Mouse (Mus musculus): ENCODE measurements around the gene Mpzl3.
A peak's percentile ranks its signal among the peaks of the same experiment; 100 is the strongest.

Mpzl3 gene

GRCm38 (mm10) chr9:45105596-45106374, 50.8 kb downstream of the Mpzl3 start:
- DNase-seq: no peak

- DNase-seq: no peak
Measured at GRCm38 (mm10) chr9:45115706-45116105, 60.7 kb downstream of the Mpzl3 start.

GRCm38 (mm10) chr9:45116819-45117218, 61.8 kb downstream of the Mpzl3 start:
- DNase-seq: peak; percentile 34

GRCm38 (mm10) chr9:45117741-45118431, 62.9 kb downstream of the Mpzl3 start, which contains the start of gene Scn2b:
Scn2b (plus strand) TSS chr9:45117782.
- DNase-seq: peak; percentile 54

GRCm38 (mm10) chr9:45118552-45118951, 63.6 kb downstream of the Mpzl3 start:
- no peak for DNase-seq

GRCm38 (mm10) chr9:45119316-45119953, 64.4 kb downstream of the Mpzl3 start:
- no peak for DNase-seq

GRCm38 (mm10) chr9:45119954-45120530, 65.1 kb downstream of the Mpzl3 start:
- DNase-seq: no peak

- no peak for DNase-seq
Measured at GRCm38 (mm10) chr9:45120567-45120966, 65.6 kb downstream of the Mpzl3 start.

GRCm38 (mm10) chr9:45121001-45121400, 66.0 kb downstream of the Mpzl3 start:
- DNase-seq: peak; percentile 84

- peak; percentile 90 for DNase-seq
Measured at GRCm38 (mm10) chr9:45121769-45122168, 66.8 kb downstream of the Mpzl3 start.

GRCm38 (mm10) chr9:45122209-45122761, 67.3 kb downstream of the Mpzl3 start:
- peak; percentile 74 for DNase-seq

GRCm38 (mm10) chr9:45125211-45125610, 70.2 kb downstream of the Mpzl3 start:
- no peak for DNase-seq

- peak; percentile 60 for DNase-seq
Measured at GRCm38 (mm10) chr9:45126941-45127340, 72.0 kb downstream of the Mpzl3 start.
